Mouse (Mus musculus) stomach, postnatal 0 days (tissue): ENCODE data around the gene Bcar3. TPM values are rescaled to one million over a fixed set of nuclear protein-coding genes. Genes with fewer than 3 reads are reported as not detected.
A peak's percentile ranks its signal among the peaks of the same experiment; 100 is the strongest.

ENCODE experiments used
- ATAC-seq: fragments of 200-750 bp; cut with Nextera tagmentation; 2 replicates; pipeline ENCODE4 v1.8.0; 2017; ENCODE audit not compliant: low FRiP score, low TSS enrichment
- DNase-seq: peaks from one replicate; pipeline ENCODE4 v3.0.0-alpha.2; 2016; ENCODE audit warnings: low spot score
- H3K27ac ChIP-seq: fragments of 300-500 bp; sonication (generic); replicated peaks from 2 replicates; pipeline ENCODE4 v1.5.1; 2014; ENCODE audit warnings: mild to moderate bottlenecking, control low read depth
- H3K27me3 ChIP-seq: fragments of 300-500 bp; sonication (generic); 2 replicates; pipeline ENCODE4 v1.6.1; 2014; ENCODE audit warnings: low read length; ENCODE audit not compliant: control insufficient read depth, insufficient read depth
- H3K36me3 ChIP-seq: fragments of 300-500 bp; sonication (generic); 2 replicates; pipeline ENCODE4 v1.6.1; 2014; ENCODE audit warnings: low read length, mixed read lengths; ENCODE audit not compliant: control insufficient read depth, insufficient read depth
- H3K4me1 ChIP-seq: fragments of 300-500 bp; sonication (generic); replicated peaks from 2 replicates; pipeline ENCODE4 v1.6.1; 2014; ENCODE audit warnings: antibody characterized with exemption; ENCODE audit not compliant: control insufficient read depth, insufficient read depth
- H3K4me2 ChIP-seq: fragments of 300-500 bp; sonication (generic); replicated peaks from 2 replicates; pipeline ENCODE4 v1.6.1; 2014; ENCODE audit warnings: low read depth, mild to moderate bottlenecking, control low read depth, moderate library complexity
- H3K4me3 ChIP-seq: fragments of 300-500 bp; sonication (generic); 2 replicates; pipeline ENCODE4 v1.5.1; 2014; ENCODE audit warnings: low read depth, low read length, control low read depth
- H3K9ac ChIP-seq: fragments of 300-500 bp; sonication (generic); 2 replicates; pipeline ENCODE4 v1.6.1; 2014; ENCODE audit warnings: mild to moderate bottlenecking, low read length, control low read depth, mixed read lengths
- H3K9me3 ChIP-seq: fragments of 300-500 bp; sonication (generic); 2 replicates; pipeline ENCODE4 v1.6.1; 2016; ENCODE audit warnings: low read length; ENCODE audit not compliant: control insufficient read depth
- CTCF ChIP-seq: IDR thresholded peaks from 2 replicates; pipeline ENCODE4 v1.5.1; 2016; ENCODE audit warnings: antibody characterized with exemption, low read depth, mild to moderate bottlenecking, moderate library complexity
- EP300 ChIP-seq: optimal IDR thresholded peaks from 2 replicates; pipeline ENCODE3; 2016; ENCODE audit warnings: antibody characterized with exemption
- WGBS: fragments of 180-500 bp; shearing (Covaris S2); extraction: QIAGEN DNeasy Blood & Tissue Kit; methylation state at CpG from one replicate; pipeline ENCODE4 v1.1.7; 2014; 5-methylcytosine and 5-hydroxymethylcytosine counted together
- polyA plus RNA-seq: library from polyadenylated mRNA; unstranded; fragments of >200 nt; fragmentation: Nextera tagmentation; extraction: Ambion mirVana; gene quantifications from 2 replicates; pipeline ENCODE4 v1.2.1, GENCODE M21; 2015

Bcar3 gene
- polyA plus RNA-seq, 1 experiment from 2014 or later, result 12.6 TPM

GRCm38 (mm10) chr3:122396957-122397356 is 103.0 kb downstream of the Bcar3 start:
- TF ChIP-seq CTCF (no peak), EP300 (no peak)
- DNase-seq, result no peak
- no peak overlapping the region for H3K4me2 ChIP-seq
- no peaks in the 10 kb centered on the region for H3K9me3 ChIP-seq
- H3K27ac ChIP-seq, result no peak overlapping the region
- H3K9ac ChIP-seq, result no peak overlapping the region
- no peak overlapping the region for H3K4me3 ChIP-seq
- no peaks in the 10 kb centered on the region for H3K4me1 ChIP-seq
- ATAC-seq, result no peak
- 95% methylated on average over 4 of the region's 4 CpGs for WGBS
- no peaks in the 10 kb centered on the region for H3K36me3 ChIP-seq
- H3K27me3 ChIP-seq, result no peaks in the 10 kb centered on the region

GRCm38 (mm10) chr3:122397401-122397800 is 103.5 kb downstream of the Bcar3 start:
- Histone ChIP-seq H3K4me3 (no peak overlapping the region), H3K36me3 (no peaks in the 10 kb centered on the region), H3K9ac (no peak overlapping the region), H3K9me3 (no peaks in the 10 kb centered on the region), H3K4me2 (no peak overlapping the region), H3K4me1 (no peaks in the 10 kb centered on the region), H3K27ac (no peak overlapping the region), H3K27me3 (no peaks in the 10 kb centered on the region)
- TF ChIP-seq CTCF (no peak), EP300 (no peak)
- DNase-seq (no peak), ATAC-seq (no peak)
- WGBS, result 84% methylated on average over 7 of the region's 7 CpGs

- Histone ChIP-seq H3K27ac (no peak overlapping the region), H3K4me3 (no peak overlapping the region), H3K27me3 (no peaks in the 10 kb centered on the region), H3K9me3 (no peaks in the 10 kb centered on the region), H3K36me3 (no peaks in the 10 kb centered on the region), H3K9ac (no peak overlapping the region), H3K4me2 (no peak overlapping the region), H3K4me1 (no peaks in the 10 kb centered on the region)
- DNase-seq, result no peak
- no peak for ATAC-seq
- TF ChIP-seq EP300 (no peak), CTCF (no peak)
- 98% methylated on average over 2 of the region's 2 CpGs for WGBS
Measured at GRCm38 (mm10) chr3:122401011-122401410, 107.1 kb downstream of the Bcar3 start.

GRCm38 (mm10) chr3:122402143-122402542 is 108.2 kb downstream of the Bcar3 start:
- TF ChIP-seq CTCF (0 out of 2 replicates have a peak, but pooled peaks have one; percentile 3), EP300 (no peak)
- ATAC-seq, result no peak
- H3K27ac ChIP-seq, result no peak overlapping the region
- no peak overlapping the region for H3K4me3 ChIP-seq
- no peaks in the 10 kb centered on the region for H3K9me3 ChIP-seq
- DNase-seq, result no peak
- H3K36me3 ChIP-seq, result no peaks in the 10 kb centered on the region
- no peak overlapping the region for H3K9ac ChIP-seq
- WGBS, result 27% methylated on average over 5 of the region's 5 CpGs
- H3K4me2 ChIP-seq, result no peak overlapping the region
- H3K4me1 ChIP-seq, result no peaks in the 10 kb centered on the region
- no peaks in the 10 kb centered on the region for H3K27me3 ChIP-seq

GRCm38 (mm10) chr3:122403860-122404557 is 110.1 kb downstream of the Bcar3 start:
- H3K4me1 ChIP-seq, result no peaks in the 10 kb centered on the region
- no peaks in the 10 kb centered on the region for H3K9me3 ChIP-seq
- no peak overlapping the region for H3K27ac ChIP-seq
- H3K9ac ChIP-seq, result no peak overlapping the region
- no peak overlapping the region for H3K4me3 ChIP-seq
- H3K36me3 ChIP-seq, result no peaks in the 10 kb centered on the region
- H3K27me3 ChIP-seq, result no peaks in the 10 kb centered on the region
- TF ChIP-seq CTCF, result no peak
- no peak for TF ChIP-seq EP300
- 66% methylated on average over 9 of the region's 9 CpGs for WGBS
- DNase-seq (no peak), ATAC-seq (no peak)
- no peak overlapping the region for H3K4me2 ChIP-seq

- Histone ChIP-seq H3K27ac (no peak overlapping the region), H3K9me3 (no peaks in the 10 kb centered on the region), H3K27me3 (no peaks in the 10 kb centered on the region), H3K4me2 (no peak overlapping the region), H3K9ac (no peak overlapping the region), H3K4me1 (no peaks in the 10 kb centered on the region), H3K4me3 (no peak overlapping the region), H3K36me3 (no peaks in the 10 kb centered on the region)
- DNase-seq (no peak), ATAC-seq (no peak)
- 41% methylated on average over 8 of the region's 8 CpGs for WGBS
- TF ChIP-seq CTCF (no peak), EP300 (no peak)
Measured at GRCm38 (mm10) chr3:122405203-122405956, 111.4 kb downstream of the Bcar3 start.
